Mouse (Mus musculus) liver, postnatal 0 days (tissue): ENCODE measurements at regions not wholly inside any gene's neighbourhood (a gene's known extent, or its start where the extent isn't known, plus 50 kb on each side); places are given as distances from the start of the nearest gene placed in this dataset.

Experiments used
- ATAC-seq: fragments of 200-750 bp; cut with Nextera tagmentation; 2 replicates; pipeline ENCODE4 v1.8.0; 2017; ENCODE audit warnings: mild to moderate bottlenecking, moderate library complexity
- DNase-seq: peaks from one replicate; pipeline ENCODE4 v3.0.0-alpha.2; 2016
- H3K27ac ChIP-seq: fragments of 300-500 bp; sonication (generic); 2 replicates; pipeline ENCODE4 v1.5.1; 2014; ENCODE audit warnings: antibody characterized with exemption, moderate library complexity, mild to moderate bottlenecking, low read depth
- H3K27me3 ChIP-seq: fragments of 300-500 bp; sonication (generic); 2 replicates; pipeline ENCODE4 v1.6.1; 2014; ENCODE audit warnings: low read length, control low read depth, mixed read lengths; ENCODE audit not compliant: insufficient read depth
- H3K36me3 ChIP-seq: fragments of 300-500 bp; sonication (generic); replicated peaks from 2 replicates; pipeline ENCODE4 v1.6.1; 2014; ENCODE audit warnings: mild to moderate bottlenecking, control low read depth, low read length, moderate library complexity, mixed read lengths; ENCODE audit not compliant: insufficient read depth
- H3K4me1 ChIP-seq: fragments of 300-500 bp; sonication (generic); 2 replicates; pipeline ENCODE4 v1.6.1; 2014; ENCODE audit warnings: antibody characterized with exemption, mild to moderate bottlenecking, control low read depth; ENCODE audit not compliant: insufficient read depth
- H3K4me2 ChIP-seq: fragments of 300-500 bp; sonication (generic); 2 replicates; pipeline ENCODE4 v1.6.1; 2014; ENCODE audit warnings: low read depth, mild to moderate bottlenecking, low read length, moderate library complexity, mixed read lengths
- H3K4me3 ChIP-seq: fragments of 300-500 bp; sonication (generic); 2 replicates; pipeline ENCODE4 v1.5.1; 2014; ENCODE audit warnings: low read depth, low read length
- H3K9ac ChIP-seq: fragments of 300-500 bp; sonication (generic); replicated peaks from 2 replicates; pipeline ENCODE4 v1.6.1; 2014; ENCODE audit warnings: mild to moderate bottlenecking, moderate library complexity
- H3K9me3 ChIP-seq: fragments of 300-500 bp; sonication (generic); 2 replicates; pipeline ENCODE4 v1.6.1; 2016; ENCODE audit warnings: mild to moderate bottlenecking, control low read depth, low read length, mixed read lengths
- CTCF ChIP-seq: sonication (generic); IDR thresholded peaks from 2 replicates; pipeline ENCODE4 v1.5.1; 2016; ENCODE audit warnings: antibody characterized with exemption, low read depth
- EP300 ChIP-seq: IDR thresholded peaks from 2 replicates; pipeline ENCODE4 v1.6.1; 2016; ENCODE audit warnings: antibody characterized with exemption, low read depth, mild to moderate bottlenecking
- WGBS: fragments of 180-500 bp; shearing (Covaris S2); extraction: QIAGEN DNeasy Blood & Tissue Kit; methylation state at CpG from one replicate; pipeline ENCODE4 v1.1.7; 2014; ENCODE audit not compliant: insufficient replicate concordance; 5-methylcytosine and 5-hydroxymethylcytosine counted together

DNA sequence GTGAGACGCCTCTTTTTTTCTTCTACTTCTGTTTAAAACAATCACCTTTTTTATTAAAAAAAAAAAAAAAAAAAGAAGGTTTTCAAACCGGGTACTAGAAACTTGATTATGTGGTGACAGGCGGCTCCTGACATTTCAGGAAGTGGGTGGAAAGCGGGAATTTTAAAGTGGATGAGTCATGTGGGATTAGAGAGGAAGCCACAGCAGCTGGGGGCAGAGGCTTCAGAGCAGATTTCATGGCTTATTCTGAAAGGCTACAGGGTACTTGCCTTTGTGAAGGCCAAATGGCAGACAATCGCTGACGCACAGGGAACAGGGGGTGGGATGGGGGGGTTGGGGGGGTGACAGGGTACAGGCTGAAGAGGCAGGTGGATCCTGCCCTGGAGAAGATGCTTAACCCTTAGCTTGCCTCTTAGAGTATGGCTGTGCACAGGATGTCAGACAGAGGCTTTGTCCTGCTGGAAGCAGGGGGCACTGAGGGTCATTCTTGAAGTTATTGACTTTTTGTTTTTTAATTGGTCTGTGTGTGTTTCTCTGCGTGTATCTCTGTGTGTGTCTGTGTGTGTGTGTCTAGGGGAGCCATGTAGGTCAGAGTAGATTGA lies 81.4 kb upstream of the Zfp831 start:
- H3K36me3 ChIP-seq, result no peaks in the 10 kb centered on the region
- no peak overlapping the region for H3K4me2 ChIP-seq
- no peak for TF ChIP-seq EP300
- no peak for TF ChIP-seq CTCF
- WGBS, result 33% methylated on average over 7 of the region's 7 CpGs
- H3K27ac ChIP-seq, result no peak overlapping the region
- no peak overlapping the region for H3K9ac ChIP-seq
- no peaks in the 10 kb centered on the region for H3K4me1 ChIP-seq
- DNase-seq (no peak), ATAC-seq (no peak)
- no peaks in the 10 kb centered on the region for H3K27me3 ChIP-seq
- H3K4me3 ChIP-seq, result no peak overlapping the region
- H3K9me3 ChIP-seq, result no peaks in the 10 kb centered on the region

DNA sequence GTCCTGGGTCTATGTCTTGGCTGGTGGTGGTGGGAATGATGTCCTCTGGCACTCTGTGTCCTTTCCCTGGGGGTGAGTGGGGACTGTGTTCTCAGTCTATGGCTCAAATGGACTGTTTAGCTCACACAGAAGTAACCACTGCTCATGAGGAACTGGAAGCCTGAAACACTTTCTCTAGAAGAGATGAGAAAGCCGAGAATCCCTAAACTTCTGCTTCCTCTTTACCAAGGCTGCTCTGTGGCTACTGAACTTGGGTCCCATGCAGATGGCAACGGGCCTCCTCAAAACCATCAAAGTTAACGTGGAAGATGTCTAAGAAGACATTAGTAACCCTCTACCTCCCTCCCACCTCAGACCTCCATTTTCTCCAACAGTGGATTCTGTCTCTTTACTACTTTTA lies 79.4 kb upstream of the Zfp831 start:
- no peaks in the 10 kb centered on the region for H3K36me3 ChIP-seq
- H3K9me3 ChIP-seq, result no peaks in the 10 kb centered on the region
- no peaks in the 10 kb centered on the region for H3K4me1 ChIP-seq
- ATAC-seq (no peak), DNase-seq (no peak)
- no peak overlapping the region for H3K4me2 ChIP-seq
- no peak overlapping the region for H3K9ac ChIP-seq
- 37% methylated on average over 3 of the region's 3 CpGs for WGBS
- no peaks in the 10 kb centered on the region for H3K27me3 ChIP-seq
- TF ChIP-seq CTCF (no peak), EP300 (no peak)
- no peak overlapping the region for H3K27ac ChIP-seq
- no peak overlapping the region for H3K4me3 ChIP-seq

DNA sequence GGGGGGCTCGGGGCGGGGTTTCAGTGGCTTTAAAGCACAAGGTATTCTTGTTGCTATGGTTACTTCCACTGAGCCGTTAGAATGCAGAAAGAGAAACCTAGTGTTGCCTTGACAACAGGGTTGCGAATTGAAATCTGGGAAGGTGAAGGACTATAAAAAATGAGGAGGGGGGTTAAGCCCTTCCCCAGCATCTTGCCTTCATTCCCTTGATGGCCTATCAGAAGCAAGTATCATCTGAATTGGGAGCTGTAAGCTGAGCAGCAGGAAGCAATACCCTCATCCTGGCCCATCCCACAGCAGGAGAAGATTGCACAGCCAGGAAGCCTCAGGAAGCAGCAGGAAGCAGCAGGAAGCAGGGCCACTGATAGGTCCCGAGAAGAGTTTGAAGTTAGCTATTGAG lies 78.5 kb upstream of the Zfp831 start:
- Histone ChIP-seq H3K4me2 (no peak overlapping the region), H3K4me1 (no peaks in the 10 kb centered on the region), H3K9ac (no peak overlapping the region), H3K36me3 (no peaks in the 10 kb centered on the region), H3K27me3 (no peaks in the 10 kb centered on the region), H3K4me3 (no peak overlapping the region), H3K27ac (no peak overlapping the region), H3K9me3 (no peaks in the 10 kb centered on the region)
- DNase-seq (no peak), ATAC-seq (peak; percentile 33; the same call in 1 of the 2 replicates)
- WGBS, result 37% methylated on average over 5 of the region's 5 CpGs
- no peak for TF ChIP-seq EP300
- no peak for TF ChIP-seq CTCF

- H3K27me3 ChIP-seq, result no peaks in the 10 kb centered on the region
- H3K36me3 ChIP-seq, result no peaks in the 10 kb centered on the region
- 55% methylated on average over 7 of the region's 7 CpGs for WGBS
- H3K9ac ChIP-seq, result no peak overlapping the region
- H3K4me3 ChIP-seq, result no peak overlapping the region
- DNase-seq, result no peak
- peak overlapping the region; percentile 24; the same call in 1 of the 2 replicates for H3K27ac ChIP-seq
- ATAC-seq, result peak; percentile 40; the same call in 1 of the 2 replicates
- H3K4me2 ChIP-seq, result no peak overlapping the region
- H3K9me3 ChIP-seq, result no peaks in the 10 kb centered on the region
- H3K4me1 ChIP-seq, result no peaks in the 10 kb centered on the region
- TF ChIP-seq EP300, result no peak
- no peak for TF ChIP-seq CTCF
Measured at GRCm38 (mm10) chr2:174565891-174566290, 77.4 kb upstream of the Zfp831 start.

DNA sequence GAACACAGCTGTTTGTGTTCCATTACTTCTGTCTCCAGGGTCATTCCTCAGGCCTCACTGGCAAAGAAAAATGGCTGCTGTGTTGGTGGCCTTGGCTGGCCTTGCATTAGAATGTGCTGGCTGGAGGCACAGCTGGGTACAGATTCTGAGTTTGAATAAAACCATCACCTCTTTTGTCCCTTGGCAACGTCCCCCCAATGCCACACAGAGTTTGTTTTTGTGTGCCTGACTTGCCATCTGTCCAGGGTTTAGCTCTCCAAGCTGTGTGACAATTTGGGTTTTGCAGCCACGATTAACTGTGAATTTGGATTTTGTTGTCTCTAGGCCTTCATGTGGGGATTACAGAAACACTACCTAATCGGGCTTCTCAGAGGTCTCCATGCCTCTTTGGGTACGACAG lies 76.6 kb upstream of the Zfp831 start:
- no peak for ATAC-seq
- Histone ChIP-seq H3K4me3 (no peak overlapping the region), H3K27ac (no peak overlapping the region), H3K27me3 (no peaks in the 10 kb centered on the region), H3K9ac (no peak overlapping the region), H3K9me3 (no peaks in the 10 kb centered on the region), H3K4me2 (no peak overlapping the region), H3K4me1 (no peaks in the 10 kb centered on the region), H3K36me3 (no peaks in the 10 kb centered on the region)
- no peak for DNase-seq
- TF ChIP-seq EP300 (no peak), CTCF (no peak)
- WGBS, result 77% methylated on average over 4 of the region's 4 CpGs

DNA sequence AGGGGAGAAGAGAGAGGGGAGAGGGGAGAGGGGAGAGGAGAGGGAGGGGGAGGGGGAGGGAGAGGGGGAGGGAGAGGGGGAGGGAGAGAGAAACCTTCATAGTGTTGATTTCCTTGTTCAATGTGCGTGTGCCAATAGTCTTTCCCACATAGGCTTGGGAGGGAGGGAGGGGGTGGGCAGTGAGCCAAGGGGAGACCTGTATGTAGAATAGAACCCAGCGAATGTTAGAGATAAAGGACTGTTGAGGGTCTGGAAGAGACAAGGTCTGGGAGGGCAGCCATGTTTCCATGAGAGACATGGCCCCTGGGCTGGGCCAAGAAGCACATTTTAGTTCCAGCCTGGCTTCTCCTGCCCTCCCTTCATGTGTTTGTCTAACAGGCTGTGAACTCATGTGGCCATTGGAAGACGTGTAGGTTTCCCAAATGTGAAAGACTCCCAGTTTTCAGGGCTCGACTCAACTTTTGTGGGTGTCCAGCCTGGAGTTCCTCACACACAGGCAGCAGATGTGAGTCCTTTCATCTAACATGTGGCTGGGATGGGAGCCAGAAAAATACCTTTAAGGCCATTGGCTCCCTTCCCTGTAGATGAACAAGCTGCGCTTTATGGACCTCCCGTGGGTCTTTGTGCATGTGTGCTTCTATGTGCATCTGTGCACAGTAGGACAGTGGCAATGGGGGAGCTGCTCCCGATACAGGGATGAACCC lies 68.4 kb upstream of the Zfp831 start:
- Histone ChIP-seq H3K27me3 (no peaks in the 10 kb centered on the region), H3K9me3 (no peaks in the 10 kb centered on the region), H3K4me2 (no peak overlapping the region), H3K4me1 (no peaks in the 10 kb centered on the region), H3K9ac (no peak overlapping the region), H3K4me3 (no peak overlapping the region), H3K36me3 (no peaks in the 10 kb centered on the region), H3K27ac (no peak overlapping the region)
- ATAC-seq, result no peak
- TF ChIP-seq CTCF (no peak), EP300 (no peak)
- no peak for DNase-seq
- whole genome bisulfite sequencing, result 74% methylated on average over 7 of the region's 7 CpGs

- TF ChIP-seq EP300 (no peak), CTCF (no peak)
- WGBS, result 51% methylated on average over 6 of the region's 6 CpGs
- H3K4me2 ChIP-seq, result no peak overlapping the region
- DNase-seq (no peak), ATAC-seq (no peak)
- no peak overlapping the region for H3K27ac ChIP-seq
- H3K4me3 ChIP-seq, result no peak overlapping the region
- no peaks in the 10 kb centered on the region for H3K27me3 ChIP-seq
- H3K36me3 ChIP-seq, result no peaks in the 10 kb centered on the region
- no peak overlapping the region for H3K9ac ChIP-seq
- H3K9me3 ChIP-seq, result no peaks in the 10 kb centered on the region
- no peaks in the 10 kb centered on the region for H3K4me1 ChIP-seq
Measured at GRCm38 (mm10) chr2:174575546-174575945, 67.8 kb upstream of the Zfp831 start.
